Mouse (Mus musculus) lung, adult 2 months (tissue): ENCODE measurements around the gene Fads2. TPM values are rescaled to one million over a fixed set of nuclear protein-coding genes. Genes with fewer than 3 reads are reported as not detected.

Experiments
- DNase-seq: peaks from one replicate; pipeline ENCODE4 v3.0.0; 2022
- H3K4me1 ChIP-seq: fragments of 200-500 bp; 2 replicates; pipeline ENCODE4 v1.6.1; 2011; ENCODE audit warnings: low read length; ENCODE audit not compliant: control insufficient read depth, insufficient read depth
- H3K4me3 ChIP-seq: fragments of 200-500 bp; replicated peaks from 2 replicates; pipeline ENCODE3; 2011; ENCODE audit warnings: low read depth, mild to moderate bottlenecking, control low read depth, low read length; ENCODE audit errors: extremely low read depth
- CTCF ChIP-seq: fragments of 200-500 bp; IDR thresholded peaks from 2 replicates; pipeline ENCODE4 v1.5.1; 2011; ENCODE audit warnings: mild to moderate bottlenecking, low read length, control low read depth; ENCODE audit not compliant: insufficient read depth
- POLR2A ChIP-seq: fragments of 200-500 bp; IDR thresholded peaks from 2 replicates; pipeline ENCODE4 v1.6.1; 2011; ENCODE audit warnings: low read depth, mild to moderate bottlenecking, control low read depth, low read length, borderline replicate concordance; ENCODE audit errors: extremely low read depth
- WGBS: fragments of 180-500 bp; shearing (Covaris S2); methylation state at CpG from one replicate; pipeline ENCODE4 v1.1.7; 2018; 5-methylcytosine and 5-hydroxymethylcytosine counted together
- polyA plus RNA-seq: library from polyadenylated mRNA; depleted of rRNA; stranded (reverse); fragments of >200 nt; gene quantifications from 2 replicates; pipeline ENCODE4 v1.2.3, GENCODE M21; 2012

The Fads2 gene
- polyA plus RNA-seq, 1 experiment: 87.2 TPM

GRCm38 (mm10) chr19:10046983-10047382, 54.6 kb downstream of the Fads2 start:
- 4% methylated on average over 3 of the region's 3 CpGs for WGBS
- H3K4me3 ChIP-seq: no peak overlapping the region
- no peak for DNase-seq
- H3K4me1 ChIP-seq: peaks cover 11% of the 10 kb centered on the region
- no peak for TF ChIP-seq CTCF
- no peak for TF ChIP-seq POLR2A

DNA sequence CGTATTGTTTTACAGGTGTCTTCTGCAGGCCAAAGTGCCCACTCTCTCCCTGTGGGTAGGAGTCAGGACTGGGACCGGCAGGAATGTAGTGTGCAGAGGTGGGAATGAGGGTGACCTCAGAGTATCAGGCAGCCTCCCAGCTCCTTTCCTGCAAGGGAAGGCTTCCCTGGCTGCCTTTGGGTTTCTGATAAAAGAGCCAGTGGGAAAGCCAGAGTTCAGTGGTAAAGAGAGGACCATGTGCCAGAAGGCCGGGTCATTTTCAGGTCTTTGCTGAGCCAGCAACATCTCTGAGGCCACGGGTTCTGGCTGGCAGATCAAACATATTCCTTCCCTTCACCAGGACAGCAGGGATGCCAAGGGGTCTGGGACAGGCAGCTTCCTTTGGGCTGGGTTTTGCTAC, 55.2 kb downstream of the Fads2 start:
- TF ChIP-seq CTCF (no peak), POLR2A (no peak)
- peaks cover 11% of the 10 kb centered on the region for H3K4me1 ChIP-seq
- no peak overlapping the region for H3K4me3 ChIP-seq
- DNase-seq: no peak
- WGBS: 40% methylated on average over 4 of the region's 4 CpGs

DNA sequence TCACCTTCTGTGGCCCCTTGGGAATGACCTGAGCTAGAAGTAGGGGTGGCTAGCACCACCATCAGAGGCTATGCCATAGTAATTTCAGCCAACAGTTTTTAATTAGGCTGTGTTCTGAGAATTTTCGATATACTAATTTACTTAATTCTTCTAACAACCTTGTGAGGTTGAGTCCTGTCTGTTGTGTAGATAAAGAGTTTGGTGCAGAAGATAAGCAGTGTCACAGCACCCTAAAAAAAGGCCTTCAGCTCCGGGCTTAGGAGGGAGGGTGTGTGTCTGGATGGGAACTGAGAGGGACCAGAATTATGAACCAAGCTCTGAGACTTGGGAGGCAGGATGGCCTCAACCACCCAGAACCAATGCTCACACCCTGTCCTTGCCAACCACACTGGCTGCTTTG, 55.8 kb downstream of the Fads2 start:
- no peak for DNase-seq
- Histone ChIP-seq H3K4me3 (no peak overlapping the region), H3K4me1 (peaks cover 12% of the 10 kb centered on the region)
- TF ChIP-seq POLR2A (no peak), CTCF (no peak)
- WGBS: 70% methylated on average over 2 of the region's 2 CpGs

DNA sequence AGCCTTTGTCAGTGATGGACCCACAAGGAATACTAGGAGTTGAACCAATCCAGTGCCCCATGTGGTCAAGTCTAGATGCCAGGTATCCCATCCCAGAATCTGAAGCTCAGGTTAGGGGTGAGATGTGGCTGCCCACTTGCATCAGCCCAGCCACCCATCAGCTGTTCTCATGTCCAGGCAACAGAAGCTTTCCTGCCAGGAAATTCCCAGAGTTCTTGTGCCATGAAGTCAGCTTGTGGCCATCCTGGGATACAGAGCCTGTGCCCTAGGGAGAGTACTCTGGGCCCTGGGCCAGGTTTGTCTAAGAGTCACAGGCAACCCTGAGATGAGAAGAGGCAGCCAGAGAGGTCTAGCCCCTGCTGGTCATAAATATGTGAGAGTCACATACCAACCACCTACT, 57.9 kb downstream of the Fads2 start:
- DNase-seq: peak; percentile 59
- peaks cover 14% of the 10 kb centered on the region for H3K4me1 ChIP-seq
- H3K4me3 ChIP-seq: no peak overlapping the region
- no peak for TF ChIP-seq POLR2A
- TF ChIP-seq CTCF: no peak

- Histone ChIP-seq H3K4me3 (peak overlapping the region; percentile 61), H3K4me1 (peaks cover 14% of the 10 kb centered on the region)
- 51% methylated on average over 4 of the region's 4 CpGs for WGBS
- TF ChIP-seq CTCF: no peak
- TF ChIP-seq POLR2A: no peak
- DNase-seq: peak; percentile 19
Measured at GRCm38 (mm10) chr19:10042816-10043215, 58.7 kb downstream of the Fads2 start.

DNA sequence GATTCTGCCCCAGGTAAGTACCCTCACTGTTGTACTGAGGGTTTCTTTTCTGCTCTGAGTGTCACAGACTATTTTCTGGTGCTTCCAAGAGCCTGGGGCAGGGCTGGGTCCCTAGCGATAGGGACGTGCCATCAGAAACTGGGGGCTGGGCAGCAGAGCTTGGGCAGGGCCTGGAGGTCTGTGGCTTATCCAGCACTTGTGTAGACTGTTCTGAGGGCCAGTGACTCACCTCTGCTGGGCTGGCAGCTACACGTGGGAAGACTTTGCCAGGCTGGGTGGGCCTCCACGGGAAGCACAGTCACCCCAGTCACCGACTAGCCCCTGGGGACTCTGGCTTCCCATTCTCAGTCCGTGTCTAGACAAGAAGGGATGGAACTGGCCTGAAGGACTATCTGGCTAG, 59.3 kb downstream of the Fads2 start:
- TF ChIP-seq POLR2A: no peak
- DNase-seq: peak; percentile 48
- WGBS: 28% methylated on average over 6 of the region's 6 CpGs
- Histone ChIP-seq H3K4me1 (peaks cover 14% of the 10 kb centered on the region), H3K4me3 (peak overlapping the region; percentile 61)

- peak; percentile 85 for DNase-seq
- peak within 1 kb of the TSS; percentile 61 for H3K4me3 ChIP-seq
- peaks cover 11% of the 10 kb centered on the region for H3K4me1 ChIP-seq
- TF ChIP-seq CTCF: no peak
- TF ChIP-seq POLR2A: peak; percentile 89
- WGBS: 1% methylated on average over 69 of the region's 69 CpGs
Measured at GRCm38 (mm10) chr19:10041388-10042148, 60.0 kb downstream of the Fads2 start, which contains the start of gene Fads3. TSS of gene Fads3 (plus strand) at chr19:10041569.

DNA sequence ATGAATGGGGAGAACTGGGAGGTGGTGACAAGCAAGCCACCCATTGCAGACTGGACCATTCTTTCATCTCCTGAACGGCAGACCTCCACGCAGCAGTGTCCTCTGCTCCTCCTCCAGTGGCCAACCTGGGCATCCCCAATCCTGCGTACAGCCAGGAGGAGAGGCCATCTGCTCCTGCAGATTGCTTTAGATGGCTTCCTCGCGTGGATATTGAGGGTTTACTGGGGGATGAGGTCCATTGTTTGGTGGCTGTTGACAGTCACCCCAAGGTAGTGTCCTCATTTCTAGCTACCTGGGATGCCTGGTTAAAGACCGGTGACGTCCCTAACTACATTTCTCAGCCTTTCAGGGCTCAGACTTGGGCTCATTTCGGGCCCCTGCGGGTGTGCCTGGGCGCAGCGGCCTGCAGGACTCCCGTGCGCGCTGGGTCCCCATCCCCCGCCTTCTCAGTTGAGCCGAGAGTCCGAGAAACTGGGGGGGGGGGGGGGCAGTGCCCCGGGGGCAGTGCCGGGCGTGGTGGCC, 60.6 kb downstream of the Fads2 start:
- 14% methylated on average over 19 of the region's 20 CpGs for WGBS
- DNase-seq: no peak
- TF ChIP-seq CTCF (no peak), POLR2A (no peak)
- H3K4me1 ChIP-seq: peaks cover 6% of the 10 kb centered on the region
- H3K4me3 ChIP-seq: no peak overlapping the region

- peak; percentile 46 for DNase-seq
- 60% methylated on average over 2 of the region's 2 CpGs for WGBS
- TF ChIP-seq POLR2A: no peak
- TF ChIP-seq CTCF: peak; percentile 47
- Histone ChIP-seq H3K4me1 (peaks cover 6% of the 10 kb centered on the region), H3K4me3 (no peak overlapping the region)
Measured at GRCm38 (mm10) chr19:10039615-10040014, 61.9 kb downstream of the Fads2 start.

- peak; percentile 82 for DNase-seq
- 14% methylated on average over 3 of the region's 3 CpGs for WGBS
- peaks cover 6% of the 10 kb centered on the region for H3K4me1 ChIP-seq
- no peak overlapping the region for H3K4me3 ChIP-seq
- TF ChIP-seq POLR2A (0 out of 2 replicates have a peak, but pooled peaks have one; percentile 11), CTCF (no peak)
Measured at GRCm38 (mm10) chr19:10038910-10039309, 62.6 kb downstream of the Fads2 start.
